ENCODE assay signal across 8 mouse cellular contexts in genomic region chr2:151994350-151995122, GRCm38 (mm10). TPM values are rescaled to one million over a fixed set of nuclear protein-coding genes. Genes with fewer than 3 reads are reported as not detected.
A peak's percentile ranks its signal among the peaks of the same experiment; 100 is the strongest.
DNase-seq lines count a peak whose midpoint lies in the region; ATAC-seq and TF ChIP-seq lines count a peak whose summit lies in the region.

No protein-coding gene starts in this region.

- H3K79me2 ChIP-seq in CH12.LX (replicated peaks; ENCODE audit: control insufficient read depth, extremely low read depth, insufficient read depth, poor library complexity, severe bottlenecking): no peaks in the 10 kb centered on the region

- 7% methylated on average over 22 of the region's 22 CpGs for WGBS in forebrain, embryonic 11.5 days
- 9% methylated on average over 22 of the region's 22 CpGs for WGBS in heart, postnatal 0 days
- WGBS in liver, postnatal 0 days (ENCODE audit: insufficient replicate concordance): 7% methylated on average over 22 of the region's 22 CpGs
- WGBS in neural tube, embryonic 13.5 days: 6% methylated on average over 22 of the region's 22 CpGs

- H3K4me1 ChIP-seq in CH12.LX (ENCODE audit: control insufficient read depth in 1 of 2, insufficient read depth in 2 of 2): peaks cover 7 to 36% of the 10 kb centered on the region in 2 experiments
- peaks cover 2% of the 10 kb centered on the region; the same call in 1 of the 2 replicates for H3K4me1 ChIP-seq in forebrain, embryonic 11.5 days (replicated peaks; ENCODE audit: control insufficient read depth, insufficient read depth, low read length)
- 0 out of 2 replicates have a peak, but pooled peaks cover 8% of the 10 kb centered on the region for H3K4me1 ChIP-seq in heart, postnatal 0 days (ENCODE audit: control insufficient read depth, insufficient read depth)
- H3K4me1 ChIP-seq in liver, postnatal 0 days (ENCODE audit: insufficient read depth): peaks cover 15% of the 10 kb centered on the region
- H3K4me1 ChIP-seq in neural tube, embryonic 13.5 days (replicated peaks): peaks cover 22% of the 10 kb centered on the region

- H3K27me3 ChIP-seq in CH12.LX (replicated peaks): peaks cover 54% of the 10 kb centered on the region
- H3K27me3 ChIP-seq in forebrain, embryonic 11.5 days (ENCODE audit: control insufficient read depth, insufficient read depth, low read length): peaks cover 32% of the 10 kb centered on the region
- peaks cover 58% of the 10 kb centered on the region for H3K27me3 ChIP-seq in heart, postnatal 0 days (ENCODE audit: control insufficient read depth, insufficient read depth, low read length)
- peaks cover 8% of the 10 kb centered on the region; the same call in 1 of the 2 replicates for H3K27me3 ChIP-seq in liver, postnatal 0 days (ENCODE audit: insufficient read depth, low read length)
- H3K27me3 ChIP-seq in neural tube, embryonic 13.5 days: peaks cover 51% of the 10 kb centered on the region

- no peak for TF ChIP-seq EP300 in CH12.LX (IDR thresholded peaks at IDR 0.05; ENCODE audit: low read length)
- no peak for TF ChIP-seq EP300 in heart, postnatal 0 days (IDR thresholded peaks at IDR 0.05; ENCODE audit: low read depth)
- no peak for TF ChIP-seq EP300 in liver, postnatal 0 days (IDR thresholded peaks at IDR 0.05; ENCODE audit: low read depth)

- 0 out of 2 replicates have a peak, but pooled peaks have one; percentile 19 for ATAC-seq in forebrain, embryonic 11.5 days (replicated peaks; ENCODE audit: low FRiP score)
- ATAC-seq in heart, postnatal 0 days (ENCODE audit: insufficient read depth, low read depth): 0 out of 2 replicates have a peak, but pooled peaks have one; percentile 9
- ATAC-seq in liver, postnatal 0 days: peak; percentile 15; the same call in 1 of the 2 replicates
- peak; percentile 18; the same call in 1 of the 2 replicates for ATAC-seq in neural tube, embryonic 13.5 days (ENCODE audit: low read depth)

- dilution Hi-C loops in CH12.LX (cut with MboI; ENCODE audit: extremely low pct_ligation_motif_present, extremely low pct_unique_long_range_greater_than_20kb, low sequenced_read_pairs): no loop called here

- H3K36me3 ChIP-seq in CH12.LX (replicated peaks in 1 of 2; ENCODE audit: control insufficient read depth in 1 of 2, insufficient read depth in 1 of 2, low read length in 1 of 2): no peaks in the 10 kb centered on the region
- no peaks in the 10 kb centered on the region for H3K36me3 ChIP-seq in forebrain, embryonic 11.5 days (ENCODE audit: control insufficient read depth, insufficient read depth, low read length)
- H3K36me3 ChIP-seq in heart, postnatal 0 days (replicated peaks; ENCODE audit: control insufficient read depth, insufficient read depth, low read length): no peaks in the 10 kb centered on the region
- no peaks in the 10 kb centered on the region for H3K36me3 ChIP-seq in liver, postnatal 0 days (replicated peaks; ENCODE audit: insufficient read depth, low read length)
- H3K36me3 ChIP-seq in neural tube, embryonic 13.5 days: no peaks in the 10 kb centered on the region

- peak; percentile 32 to 94 for TF ChIP-seq CTCF in CH12.LX (conservative IDR thresholded peaks at IDR 0.05 in 1 of 2, IDR thresholded peaks at IDR 0.05 in 1 of 2; ENCODE audit: low read depth in 2 of 2, low read length in 2 of 2)
- peak; percentile 87 for TF ChIP-seq CTCF in heart, postnatal 0 days (IDR thresholded peaks at IDR 0.05; ENCODE audit: low read depth)
- TF ChIP-seq CTCF in liver, postnatal 0 days (IDR thresholded peaks at IDR 0.05; ENCODE audit: low read depth): peak; percentile 90

- no peak overlapping the region for H3K27ac ChIP-seq in CH12.LX (ENCODE audit: insufficient read depth, low read depth)
- H3K27ac ChIP-seq in forebrain, embryonic 11.5 days (ENCODE audit: low read depth, low read length): no peak overlapping the region
- H3K27ac ChIP-seq in heart, postnatal 0 days (ENCODE audit: low read depth): no peak overlapping the region
- no peak overlapping the region for H3K27ac ChIP-seq in liver, postnatal 0 days (ENCODE audit: low read depth)
- H3K27ac ChIP-seq in neural tube, embryonic 13.5 days (replicated peaks): no peak overlapping the region

- peak; percentile 93 for TF ChIP-seq RAD21 in CH12.LX (IDR thresholded peaks at IDR 0.05; ENCODE audit: low read depth, low read length)

- H3K4me3 ChIP-seq in CH12.LX (replicated peaks in 1 of 3; ENCODE audit: low read depth in 2 of 3, low read length in 2 of 3, poor library complexity in 1 of 3): no peak overlapping the region
- H3K4me3 ChIP-seq in forebrain, embryonic 11.5 days (ENCODE audit: low read depth, low read length): no peak overlapping the region
- H3K4me3 ChIP-seq in heart, postnatal 0 days (ENCODE audit: low read depth, low read length): no peak overlapping the region
- H3K4me3 ChIP-seq in liver, postnatal 0 days (ENCODE audit: low read depth, low read length): peak overlapping the region; percentile 15; the same call in 1 of the 2 replicates
- peak overlapping the region; percentile 15; the same call in 1 of the 2 replicates for H3K4me3 ChIP-seq in neural tube, embryonic 13.5 days

- no peak for TF ChIP-seq POLR2A in CH12.LX (IDR thresholded peaks at IDR 0.05; ENCODE audit: low read depth, low read length)

- H3K9ac ChIP-seq in CH12.LX (ENCODE audit: insufficient read depth, low read depth): no peak overlapping the region
- no peak overlapping the region for H3K9ac ChIP-seq in forebrain, embryonic 11.5 days (ENCODE audit: low read length)
- H3K9ac ChIP-seq in heart, postnatal 0 days (replicated peaks; ENCODE audit: low read depth, low read length): no peak overlapping the region
- no peak overlapping the region for H3K9ac ChIP-seq in liver, postnatal 0 days (replicated peaks)
- no peak overlapping the region for H3K9ac ChIP-seq in neural tube, embryonic 13.5 days

- DNase-seq in CH12.LX (ENCODE audit: extremely low read depth): peak; percentile 71
- DNase-seq in brain, embryonic 18.5 days (ENCODE audit: low read depth, low spot score): peak; percentile 39
- DNase-seq in forebrain, embryonic 11.5 days (ENCODE audit: low spot score): peak; percentile 88
- DNase-seq in heart, postnatal 0 days (ENCODE audit: low spot score): peak; percentile 68
- DNase-seq in kidney, postnatal 36 days: peak; percentile 75 to 91
- DNase-seq in liver, postnatal 0 days: peak; percentile 80
- DNase-seq in telencephalon, adult 2 months (ENCODE audit: low read depth, low spot score): peak; percentile 40

- peak overlapping the region; percentile 18; the same call in 1 of the 2 replicates for H3K4me2 ChIP-seq in CH12.LX (ENCODE audit: insufficient read depth, low read depth, poor library complexity, severe bottlenecking)
- H3K4me2 ChIP-seq in forebrain, embryonic 11.5 days (ENCODE audit: low read depth, low read length, severe bottlenecking): peak overlapping the region; percentile 41
- H3K4me2 ChIP-seq in heart, postnatal 0 days (ENCODE audit: low read depth, low read length): peak overlapping the region; percentile 41
- H3K4me2 ChIP-seq in liver, postnatal 0 days (ENCODE audit: low read depth, low read length): peak overlapping the region; percentile 61
- peak overlapping the region; percentile 50 for H3K4me2 ChIP-seq in neural tube, embryonic 13.5 days

- in situ Hi-C loops in CH12.LX (cut with MboI; ENCODE audit: low pct_ligation_motif_present, low pct_unique_long_range_greater_than_20kb, low sequenced_read_pairs): no loop called here

- H3K9me3 ChIP-seq in CH12.LX (replicated peaks; ENCODE audit: low read length): no peaks in the 10 kb centered on the region
- no peaks in the 10 kb centered on the region for H3K9me3 ChIP-seq in forebrain, embryonic 11.5 days (ENCODE audit: control insufficient read depth, low read length)
- H3K9me3 ChIP-seq in heart, postnatal 0 days (replicated peaks; ENCODE audit: control insufficient read depth, low read length): no peaks in the 10 kb centered on the region
- H3K9me3 ChIP-seq in liver, postnatal 0 days (ENCODE audit: low read length): no peaks in the 10 kb centered on the region
- H3K9me3 ChIP-seq in neural tube, embryonic 13.5 days: no peaks in the 10 kb centered on the region

TF ChIP-seq in CH12.LX, 34 proteins besides CTCF, POLR2A, EP300 and RAD21:
- TF ChIP-seq SMC3 (IDR thresholded peaks at IDR 0.05; ENCODE audit: low read depth, low read length): peak; percentile 98
- 0 out of 2 replicates have a peak, but pooled peaks have one; percentile 24 for TF ChIP-seq IRF4 (IDR thresholded peaks at IDR 0.05; ENCODE audit: low read depth, low read length)
- no peak for TF ChIP-seq JUND (conservative IDR thresholded peaks at IDR 0.05; ENCODE audit: low read depth, low read length)
- TF ChIP-seq PAX5 (IDR thresholded peaks at IDR 0.05; ENCODE audit: low read length): no peak
- peak; percentile 92 for TF ChIP-seq ZC3H11A (IDR thresholded peaks at IDR 0.05; ENCODE audit: low read depth, low read length)
- TF ChIP-seq ELF1 (IDR thresholded peaks at IDR 0.05; ENCODE audit: low read depth, low read length): peak; percentile 11; the same call in 1 of the 2 replicates

RNA-seq across cellular contexts. Expression of gene Slc52a3, which starts 1.8 kb away (rescaled TPM):
- total RNA-seq in CH12.LX (2012; rRNA removed): 0.17 and 0.55 TPM in 2 replicates
- 0.23 TPM in 1 of 2 replicates, not detected in the other for total RNA-seq in CH12.LX (2014; rRNA removed)
- polyA plus RNA-seq in CH12.LX (2012; ENCODE audit: insufficient read length, low read depth): 0.12 and 0.17 TPM in 2 replicates
- 1.0 and 1.4 TPM in 2 replicates for polyA plus RNA-seq in forebrain, embryonic 11.5 days (2014; fragmentation: Nextera tagmentation; extraction: Ambion mirVana)
- 6.6 TPM in 1 of 2 replicates, not detected in the other for total RNA-seq in heart, postnatal 0 days (2014; rRNA removed; ENCODE audit: low replicate concordance)
- 0.44 and 0.68 TPM in 2 replicates for polyA plus RNA-seq in heart, postnatal 0 days (2015; fragmentation: Nextera tagmentation; extraction: Ambion mirVana)
- 0.43 and 0.53 TPM in 2 replicates for polyA plus RNA-seq in liver, postnatal 0 days (2015; fragmentation: Nextera tagmentation; extraction: Ambion mirVana)
- 0.99 and 1.1 TPM in 2 replicates for polyA plus RNA-seq in neural tube, embryonic 13.5 days (2015; fragmentation: Nextera tagmentation; extraction: Ambion mirVana)

RNA-seq across cellular contexts. Expression of gene Fam110a, which starts 14.5 kb away (rescaled TPM):
- total RNA-seq in CH12.LX (2012; rRNA removed) (8.9 and 9.8 TPM in 2 replicates), CH12.LX (2014; rRNA removed) (3.0 and 3.7 TPM in 2 replicates)
- polyA plus RNA-seq in CH12.LX (2012; ENCODE audit: insufficient read length, low read depth): 5.2 and 6.3 TPM in 2 replicates
- 85.6 and 88.1 TPM in 2 replicates for polyA plus RNA-seq in forebrain, embryonic 11.5 days (2014; fragmentation: Nextera tagmentation; extraction: Ambion mirVana)
- total RNA-seq in heart, postnatal 0 days (2014; rRNA removed; ENCODE audit: low replicate concordance): 3.0 and 11.7 TPM in 2 replicates
- polyA plus RNA-seq in heart, postnatal 0 days (2015; fragmentation: Nextera tagmentation; extraction: Ambion mirVana): 5.7 and 6.2 TPM in 2 replicates
- 6.3 and 7.3 TPM in 2 replicates for polyA plus RNA-seq in liver, postnatal 0 days (2015; fragmentation: Nextera tagmentation; extraction: Ambion mirVana)
- 48.1 and 52.1 TPM in 2 replicates for polyA plus RNA-seq in neural tube, embryonic 13.5 days (2015; fragmentation: Nextera tagmentation; extraction: Ambion mirVana)

Comparison
In these comparisons a context has a peak if more than half of its experiments do, and no peak if none do; other contexts are left out.
1. H3K4me3 ChIP-seq: peak in liver, postnatal 0 days (single experiment) and neural tube, embryonic 13.5 days (single experiment); none in CH12.LX (0 of 3), forebrain, embryonic 11.5 days (single experiment) and heart, postnatal 0 days (single experiment).
2. Peak in every context shown above with its lines, with median percentiles within 50 percentile points of each other: DNase-seq, H3K4me2 ChIP-seq, CTCF ChIP-seq and ATAC-seq.